Comparison of ENCODE assay signal across 8 mouse cellular contexts in the genomic region with DNA sequence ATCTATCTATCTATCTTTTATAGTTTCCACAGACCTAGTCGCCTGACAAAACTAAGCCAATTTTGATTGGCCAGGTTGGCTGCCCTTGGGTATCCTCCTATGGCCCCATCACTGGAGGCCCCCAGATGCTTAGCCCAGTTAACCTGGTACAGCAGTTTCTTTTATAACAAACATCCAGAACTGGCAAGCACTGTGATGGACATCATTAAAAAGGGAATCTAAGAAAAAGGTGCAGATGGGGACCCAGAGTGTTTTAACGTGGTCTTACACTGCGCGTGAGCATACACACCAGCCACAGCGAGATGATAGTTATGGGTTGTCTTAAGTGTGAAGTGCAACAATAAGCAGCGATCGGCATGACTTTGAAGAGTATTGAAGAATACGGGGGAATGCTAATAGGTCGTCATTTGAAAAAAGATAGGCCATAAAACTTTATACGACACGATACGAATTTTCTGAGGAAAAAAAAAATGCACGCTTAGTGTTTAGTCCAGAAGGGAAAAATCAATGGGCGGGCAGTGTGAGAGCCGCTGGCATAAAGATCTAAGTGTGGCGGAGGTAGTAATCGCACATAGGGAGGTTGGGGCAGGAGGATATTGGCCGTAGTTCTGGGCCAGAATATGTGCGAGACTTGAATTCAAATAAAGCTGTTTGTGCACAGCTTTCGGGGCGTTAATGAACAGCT. TPM values are rescaled to one million over a fixed set of nuclear protein-coding genes. Genes with fewer than 3 reads are reported as not detected.
DNase-seq lines count a peak whose midpoint lies in the region; ATAC-seq lines count a peak whose summit lies in the region.

No protein-coding gene starts in this region.

- no peaks in the 10 kb centered on the region for H3K27me3 ChIP-seq in kidney, embryonic 16.5 days (ENCODE audit: insufficient read depth, low read length)
- no peaks in the 10 kb centered on the region for H3K27me3 ChIP-seq in embryonic facial prominence, embryonic 12.5 days
- H3K27me3 ChIP-seq in limb, embryonic 10.5 days (ENCODE audit: low read depth, poor library complexity, severe bottlenecking): no peaks in the 10 kb centered on the region
- H3K27me3 ChIP-seq in neural tube, embryonic 12.5 days (replicated peaks): no peaks in the 10 kb centered on the region

- ATAC-seq in kidney, embryonic 16.5 days (ENCODE audit: low FRiP score, low TSS enrichment): no peak
- ATAC-seq in embryonic facial prominence, embryonic 12.5 days (ENCODE audit: insufficient number of reproducible peaks, insufficient read depth, low FRiP score, low TSS enrichment): no peak
- no peak for ATAC-seq in neural tube, embryonic 12.5 days (ENCODE audit: low FRiP score, low read depth)

- peak overlapping the region; percentile 70 for H3K4me3 ChIP-seq in kidney, embryonic 16.5 days (ENCODE audit: low read length)
- peak overlapping the region; percentile 69 for H3K4me3 ChIP-seq in embryonic facial prominence, embryonic 12.5 days
- peak overlapping the region; percentile 80 for H3K4me3 ChIP-seq in limb, embryonic 10.5 days
- H3K4me3 ChIP-seq in neural tube, embryonic 12.5 days: peak overlapping the region; percentile 56

- no peak for DNase-seq in kidney, postnatal 25 days
- no peak for DNase-seq in limb, embryonic 10.5 days (ENCODE audit: low spot score)
- DNase-seq in adrenal gland, adult 8-10 months: no peak
- no peak for DNase-seq in urinary bladder, postnatal 14 days (ENCODE audit: low spot score)
- no peak for DNase-seq in urinary bladder, postnatal 36 days (ENCODE audit: low spot score in 2 of 2)

- H3K4me1 ChIP-seq in kidney, embryonic 16.5 days (ENCODE audit: insufficient read depth, low read length): peaks cover 11% of the 10 kb centered on the region
- peaks cover 12% of the 10 kb centered on the region for H3K4me1 ChIP-seq in embryonic facial prominence, embryonic 12.5 days
- H3K4me1 ChIP-seq in limb, embryonic 10.5 days: peaks cover 25% of the 10 kb centered on the region
- H3K4me1 ChIP-seq in neural tube, embryonic 12.5 days: peaks cover 12% of the 10 kb centered on the region

- no peak overlapping the region for H3K27ac ChIP-seq in kidney, embryonic 16.5 days (ENCODE audit: low read length)
- H3K27ac ChIP-seq in embryonic facial prominence, embryonic 12.5 days: peak overlapping the region; percentile 91
- H3K27ac ChIP-seq in limb, embryonic 10.5 days: peak overlapping the region; percentile 97
- peak overlapping the region; percentile 42; the same call in 1 of the 2 replicates for H3K27ac ChIP-seq in neural tube, embryonic 12.5 days

- peak overlapping the region; percentile 83 for H3K9ac ChIP-seq in kidney, embryonic 16.5 days (replicated peaks; ENCODE audit: low read length)
- peak overlapping the region; percentile 82; the same call in 1 of the 2 replicates for H3K9ac ChIP-seq in embryonic facial prominence, embryonic 12.5 days
- H3K9ac ChIP-seq in neural tube, embryonic 12.5 days: peak overlapping the region; percentile 84; the same call in 1 of the 2 replicates

- WGBS in kidney, embryonic 16.5 days: 15% methylated on average over 21 of the region's 21 CpGs
- WGBS in embryonic facial prominence, embryonic 12.5 days: 18% methylated on average over 21 of the region's 21 CpGs
- 20% methylated on average over 21 of the region's 21 CpGs for WGBS in limb, embryonic 10.5 days
- 16% methylated on average over 21 of the region's 21 CpGs for WGBS in neural tube, embryonic 12.5 days

- peak overlapping the region; percentile 92 for H3K4me2 ChIP-seq in kidney, embryonic 16.5 days (replicated peaks; ENCODE audit: low read depth, low read length)
- peak overlapping the region; percentile 93 for H3K4me2 ChIP-seq in embryonic facial prominence, embryonic 12.5 days (replicated peaks)
- H3K4me2 ChIP-seq in neural tube, embryonic 12.5 days (replicated peaks): peak overlapping the region; percentile 93

- peaks cover 26% of the 10 kb centered on the region for H3K36me3 ChIP-seq in kidney, embryonic 16.5 days (ENCODE audit: insufficient read depth, low read length)
- H3K36me3 ChIP-seq in embryonic facial prominence, embryonic 12.5 days: peaks cover 28% of the 10 kb centered on the region
- peaks cover 31% of the 10 kb centered on the region for H3K36me3 ChIP-seq in limb, embryonic 10.5 days
- H3K36me3 ChIP-seq in neural tube, embryonic 12.5 days: peaks cover 30% of the 10 kb centered on the region

- H3K9me3 ChIP-seq in kidney, embryonic 16.5 days (ENCODE audit: low read length): no peaks in the 10 kb centered on the region
- H3K9me3 ChIP-seq in embryonic facial prominence, embryonic 12.5 days: no peaks in the 10 kb centered on the region
- no peaks in the 10 kb centered on the region for H3K9me3 ChIP-seq in limb, embryonic 10.5 days (replicated peaks)
- no peaks in the 10 kb centered on the region for H3K9me3 ChIP-seq in neural tube, embryonic 12.5 days

RNA-seq across cellular contexts. Expression of a gene that starts 49.7 kb away (rescaled TPM):
- 7.7 and 8.1 TPM in 2 replicates for polyA plus RNA-seq in kidney, embryonic 16.5 days (2015; fragmentation: Nextera tagmentation; extraction: Ambion mirVana)
- 11.1 and 11.3 TPM in 2 replicates for polyA plus RNA-seq in embryonic facial prominence, embryonic 12.5 days (2016; fragmentation: Nextera tagmentation; extraction: Ambion mirVana)
- polyA plus RNA-seq in limb, embryonic 10.5 days (2016; fragmentation: Nextera tagmentation; extraction: Ambion mirVana): 8.4 and 11.4 TPM in 2 replicates
- 10.8 and 11.8 TPM in 2 replicates for polyA plus RNA-seq in neural tube, embryonic 12.5 days (2016; fragmentation: Nextera tagmentation; extraction: Ambion mirVana)
- total RNA-seq in adrenal gland, adult 8-10 months (2022): 10 to 100 TPM; 22.4 to 45.1 (median 31.7) TPM

RNA-seq across cellular contexts. Expression of a gene that starts 49.8 kb away (rescaled TPM):
- 94.7 and 102 TPM in 2 replicates for polyA plus RNA-seq in kidney, embryonic 16.5 days (2015; fragmentation: Nextera tagmentation; extraction: Ambion mirVana)
- 125 TPM in 2 replicates for polyA plus RNA-seq in embryonic facial prominence, embryonic 12.5 days (2016; fragmentation: Nextera tagmentation; extraction: Ambion mirVana)
- polyA plus RNA-seq in limb, embryonic 10.5 days (2016; fragmentation: Nextera tagmentation; extraction: Ambion mirVana): 141 and 147 TPM in 2 replicates
- polyA plus RNA-seq in neural tube, embryonic 12.5 days (2016; fragmentation: Nextera tagmentation; extraction: Ambion mirVana): 127 and 137 TPM in 2 replicates
- total RNA-seq in adrenal gland, adult 8-10 months (2022): 10 to 100 TPM; 61.3 to 67.6 (median 66.8) TPM
